Mouse (Mus musculus) lung, postnatal 0 days (tissue): ENCODE measurements around the gene Tsku.

Experiments
- CTCF ChIP-seq: IDR thresholded peaks from 2 replicates; pipeline ENCODE4 v1.5.1; 2016; ENCODE audit warnings: antibody characterized with exemption, mild to moderate bottlenecking
- EP300 ChIP-seq: IDR thresholded peaks from 2 replicates; pipeline ENCODE4 v1.6.1; 2016; ENCODE audit warnings: antibody characterized with exemption, mild to moderate bottlenecking, control low read depth

DNA sequence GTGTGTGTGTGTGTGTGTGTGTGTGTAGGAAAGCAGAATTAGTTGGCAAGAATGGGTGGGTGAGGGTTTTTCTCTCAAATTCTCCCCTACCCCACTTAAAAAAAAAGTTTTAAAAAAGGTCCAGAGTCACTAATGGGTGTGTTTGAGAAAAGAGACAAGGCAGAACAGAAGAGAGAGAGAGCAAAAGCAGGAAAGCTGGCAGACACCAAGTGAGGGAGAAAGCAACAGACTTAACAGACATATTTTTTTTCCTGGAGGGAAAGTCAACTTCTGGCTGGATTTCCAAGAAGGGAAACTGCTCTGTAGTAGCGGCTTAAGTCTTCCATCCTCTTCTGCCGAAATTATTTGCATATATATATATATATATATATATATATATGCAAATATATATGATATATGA is 534 bp upstream of the Tsku start:
- TF ChIP-seq CTCF (no peak), EP300 (no peak)
